Mouse (Mus musculus): ENCODE measurements around the gene Sgsm3.
"Not testable (repeated sequence)": the region's sequence is repeated elsewhere in the genome, so short reads cannot be mapped to it uniquely, and the experiment has no call there.

Gene Sgsm3

GRCm38 (mm10) chr15:80977620-80978334, at the start of gene Sgsm3:
TSS of gene Sgsm3 (plus strand) at chr15:80977765.
- DNase-seq (ENCODE audit: low read depth, low spot score), result peak; percentile 90
- no peaks in the 10 kb centered on the region for H3K27me3 ChIP-seq (ENCODE audit: control insufficient read depth, insufficient read depth, low read length, poor library complexity, severe bottlenecking)
- no peaks in the 10 kb centered on the region for H3K36me3 ChIP-seq (ENCODE audit: control insufficient read depth, insufficient read depth, low read length, poor library complexity, severe bottlenecking)

DNA sequence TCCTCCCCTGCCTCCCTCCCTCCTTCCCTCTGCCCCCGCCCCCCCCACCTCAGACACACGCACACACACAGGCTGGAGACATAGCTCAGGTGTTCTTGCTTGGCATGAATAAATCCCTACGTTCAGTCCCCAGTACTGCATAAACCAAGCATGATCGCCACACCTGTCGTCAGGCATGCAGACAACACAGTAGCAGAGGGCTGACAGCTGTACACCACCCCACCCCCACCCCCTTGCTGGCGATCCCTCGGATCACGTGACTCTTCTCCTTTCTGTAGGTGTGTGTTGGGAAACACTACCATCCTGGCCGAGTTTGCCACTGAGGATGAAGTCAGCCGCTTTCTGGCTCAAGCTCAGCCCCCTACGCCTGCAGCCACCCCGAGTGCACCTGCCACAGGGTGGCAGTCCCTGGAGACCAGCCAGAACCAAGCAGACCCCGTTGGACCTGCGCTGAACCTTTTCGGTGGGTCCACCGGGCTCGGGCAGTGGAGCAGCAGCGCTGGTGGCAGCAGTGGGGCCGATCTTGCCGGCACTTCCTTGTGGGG, 48.7 kb upstream of the Sgsm3 start:
- H3K27me3 ChIP-seq (ENCODE audit: control insufficient read depth, insufficient read depth, low read length, poor library complexity, severe bottlenecking), result no peaks in the 10 kb centered on the region
- DNase-seq (ENCODE audit: low read depth, low spot score), result no peak
- H3K36me3 ChIP-seq (ENCODE audit: control insufficient read depth, insufficient read depth, low read length, poor library complexity, severe bottlenecking), result peaks cover 21% of the 10 kb centered on the region

DNA sequence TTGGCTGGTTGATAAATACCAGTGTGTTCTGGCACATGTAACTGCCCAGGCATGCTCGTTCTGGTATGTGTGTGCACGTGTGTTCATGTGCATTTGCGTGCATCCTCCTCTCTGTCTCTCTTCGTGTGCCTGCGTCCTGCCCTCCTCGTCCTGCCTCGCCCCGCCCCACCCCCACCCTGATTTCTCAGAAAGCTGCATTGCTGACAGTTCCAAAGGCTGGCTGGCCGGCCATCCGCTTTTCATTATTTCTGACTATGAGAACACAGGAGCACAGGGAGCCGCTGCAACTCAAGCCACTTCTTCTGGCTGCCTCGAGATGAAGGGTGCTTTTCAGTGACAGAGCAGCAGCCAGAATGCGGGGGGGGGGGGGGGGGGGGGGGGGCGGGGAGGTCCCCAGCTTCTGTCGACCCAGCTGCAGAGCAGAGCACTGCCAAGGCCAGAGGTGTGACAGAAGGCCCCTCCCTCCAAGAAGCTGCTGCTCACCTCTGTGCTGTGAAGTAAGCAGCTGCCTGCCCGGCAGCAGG, 47.5 kb upstream of the Sgsm3 start:
- no peaks in the 10 kb centered on the region for H3K27me3 ChIP-seq (ENCODE audit: control insufficient read depth, insufficient read depth, low read length, poor library complexity, severe bottlenecking)
- no peak for DNase-seq (ENCODE audit: low read depth, low spot score)
- peaks cover 15% of the 10 kb centered on the region for H3K36me3 ChIP-seq (ENCODE audit: control insufficient read depth, insufficient read depth, low read length, poor library complexity, severe bottlenecking)

- peaks cover 15% of the 10 kb centered on the region for H3K36me3 ChIP-seq (ENCODE audit: control insufficient read depth, insufficient read depth, low read length, poor library complexity, severe bottlenecking)
- H3K27me3 ChIP-seq (ENCODE audit: control insufficient read depth, insufficient read depth, low read length, poor library complexity, severe bottlenecking); DNase-seq (ENCODE audit: low read depth, low spot score): not testable (repeated sequence)
Observed at GRCm38 (mm10) chr15:80930676-80931320, 46.8 kb upstream of the Sgsm3 start.

GRCm38 (mm10) chr15:80931345-80931960, 46.1 kb upstream of the Sgsm3 start:
- Histone ChIP-seq H3K27me3 (ENCODE audit: control insufficient read depth, insufficient read depth, low read length, poor library complexity, severe bottlenecking) (no peaks in the 10 kb centered on the region), H3K36me3 (ENCODE audit: control insufficient read depth, insufficient read depth, low read length, poor library complexity, severe bottlenecking) (peaks cover 15% of the 10 kb centered on the region)
- no peak for DNase-seq (ENCODE audit: low read depth, low spot score)

GRCm38 (mm10) chr15:80934841-80935240, 42.7 kb upstream of the Sgsm3 start:
- Histone ChIP-seq H3K27me3 (ENCODE audit: control insufficient read depth, insufficient read depth, low read length, poor library complexity, severe bottlenecking) (no peaks in the 10 kb centered on the region), H3K36me3 (ENCODE audit: control insufficient read depth, insufficient read depth, low read length, poor library complexity, severe bottlenecking) (peaks cover 2% of the 10 kb centered on the region)
- DNase-seq (ENCODE audit: low read depth, low spot score), result no peak

DNA sequence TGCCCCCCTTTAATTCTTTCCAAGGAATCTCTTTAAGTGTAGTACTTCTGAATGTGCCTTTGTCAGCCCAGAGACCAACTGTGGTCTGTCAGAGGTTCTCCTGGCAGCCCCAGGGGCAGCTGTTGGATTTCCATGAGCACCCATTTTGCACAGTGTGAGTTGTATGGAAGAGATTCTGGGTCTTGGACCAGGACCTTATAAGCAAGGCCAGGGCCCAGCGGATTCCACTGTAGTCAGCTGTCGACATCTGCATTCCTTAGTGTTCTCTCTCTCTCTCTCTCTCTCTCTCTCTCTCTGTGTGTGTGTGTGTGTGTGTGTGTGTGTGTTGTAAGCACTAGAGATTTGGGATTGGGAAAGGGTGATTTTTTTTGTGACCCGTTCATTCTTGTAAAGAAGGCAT, 40.9 kb upstream of the Sgsm3 start:
- Histone ChIP-seq H3K36me3 (ENCODE audit: control insufficient read depth, insufficient read depth, low read length, poor library complexity, severe bottlenecking) (peaks cover 2% of the 10 kb centered on the region), H3K27me3 (ENCODE audit: control insufficient read depth, insufficient read depth, low read length, poor library complexity, severe bottlenecking) (no peaks in the 10 kb centered on the region)
- DNase-seq (ENCODE audit: low read depth, low spot score), result no peak

- no peaks in the 10 kb centered on the region for H3K27me3 ChIP-seq (ENCODE audit: control insufficient read depth, insufficient read depth, low read length, poor library complexity, severe bottlenecking)
- H3K36me3 ChIP-seq (ENCODE audit: control insufficient read depth, insufficient read depth, low read length, poor library complexity, severe bottlenecking), result no peaks in the 10 kb centered on the region; the same call in 1 of the 2 replicates
- DNase-seq (ENCODE audit: low read depth, low spot score), result no peak
Observed at GRCm38 (mm10) chr15:80938615-80939014, 39.0 kb upstream of the Sgsm3 start.

DNA sequence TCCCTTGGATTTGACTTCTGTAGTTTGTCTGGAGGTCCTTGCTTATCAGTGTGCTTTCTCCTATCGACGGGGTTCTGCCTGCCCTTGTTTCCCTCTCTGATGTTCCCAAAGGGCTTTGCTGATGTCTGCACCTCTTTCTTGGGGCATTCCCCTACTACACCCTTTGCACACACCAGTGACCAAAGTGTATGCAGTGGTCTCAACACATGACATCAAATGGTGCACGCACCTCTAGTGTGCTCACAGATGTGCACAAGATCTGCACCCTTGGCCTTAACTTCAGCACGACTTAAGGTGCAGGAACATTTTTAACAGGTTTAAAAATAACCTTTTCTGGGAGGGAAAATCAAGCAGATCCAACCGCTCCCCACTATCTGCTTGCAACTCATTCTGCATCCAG, 38.2 kb upstream of the Sgsm3 start:
- no peaks in the 10 kb centered on the region; the same call in 1 of the 2 replicates for H3K36me3 ChIP-seq (ENCODE audit: control insufficient read depth, insufficient read depth, low read length, poor library complexity, severe bottlenecking)
- DNase-seq (ENCODE audit: low read depth, low spot score), result peak; percentile 12
- no peaks in the 10 kb centered on the region for H3K27me3 ChIP-seq (ENCODE audit: control insufficient read depth, insufficient read depth, low read length, poor library complexity, severe bottlenecking)

DNA sequence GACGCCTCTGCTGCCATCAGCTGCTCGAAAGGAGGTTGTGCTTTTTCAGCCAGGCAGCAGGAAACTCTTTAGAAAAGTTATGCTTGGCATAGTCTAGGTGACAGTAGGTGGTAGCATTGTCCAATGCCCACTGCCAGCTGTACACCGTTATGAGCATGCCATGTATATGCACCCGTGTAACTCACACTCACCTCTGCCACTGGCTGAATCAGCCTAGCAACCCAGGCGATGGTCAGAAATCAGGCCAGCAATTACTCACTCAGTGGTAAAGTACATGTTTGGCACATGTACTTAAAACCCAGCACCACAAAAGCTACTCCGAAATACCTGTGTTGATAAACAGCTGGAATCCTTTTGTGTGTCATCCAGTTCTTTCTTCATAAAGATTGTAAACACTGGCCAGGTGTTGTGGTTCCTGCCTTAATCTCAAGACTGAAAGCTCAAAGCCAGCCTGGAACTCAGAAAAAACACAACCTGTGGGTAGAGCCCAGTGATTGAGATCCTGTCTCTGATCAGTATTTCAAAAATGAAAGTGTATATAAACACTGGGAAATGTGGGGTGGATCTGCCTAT, 36.0 kb upstream of the Sgsm3 start:
- Histone ChIP-seq H3K36me3 (ENCODE audit: control insufficient read depth, insufficient read depth, low read length, poor library complexity, severe bottlenecking) (no peaks in the 10 kb centered on the region; the same call in 1 of the 2 replicates), H3K27me3 (ENCODE audit: control insufficient read depth, insufficient read depth, low read length, poor library complexity, severe bottlenecking) (no peaks in the 10 kb centered on the region)
- DNase-seq (ENCODE audit: low read depth, low spot score), result no peak

DNA sequence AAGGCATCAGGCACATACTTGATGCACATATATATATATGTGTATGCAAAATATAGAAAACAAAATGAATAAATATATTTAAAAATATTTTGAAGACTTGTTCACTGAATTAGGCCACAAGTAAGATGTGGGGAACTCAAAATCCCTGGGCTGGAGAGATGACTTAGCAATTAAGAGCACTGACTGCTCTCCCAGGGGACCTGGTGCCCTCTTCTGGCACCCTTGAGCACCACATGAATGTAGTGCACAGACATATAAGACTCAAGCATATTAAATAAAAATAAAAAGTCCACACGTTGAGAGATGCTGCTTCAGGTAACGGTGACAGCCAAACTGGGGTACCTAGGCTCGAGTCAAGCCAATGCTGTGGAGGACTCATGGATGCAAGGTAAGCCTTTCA, 31.7 kb upstream of the Sgsm3 start:
- peak; percentile 73 for DNase-seq (ENCODE audit: low read depth, low spot score)
- H3K27me3 ChIP-seq (ENCODE audit: control insufficient read depth, insufficient read depth, low read length, poor library complexity, severe bottlenecking), result no peaks in the 10 kb centered on the region

DNA sequence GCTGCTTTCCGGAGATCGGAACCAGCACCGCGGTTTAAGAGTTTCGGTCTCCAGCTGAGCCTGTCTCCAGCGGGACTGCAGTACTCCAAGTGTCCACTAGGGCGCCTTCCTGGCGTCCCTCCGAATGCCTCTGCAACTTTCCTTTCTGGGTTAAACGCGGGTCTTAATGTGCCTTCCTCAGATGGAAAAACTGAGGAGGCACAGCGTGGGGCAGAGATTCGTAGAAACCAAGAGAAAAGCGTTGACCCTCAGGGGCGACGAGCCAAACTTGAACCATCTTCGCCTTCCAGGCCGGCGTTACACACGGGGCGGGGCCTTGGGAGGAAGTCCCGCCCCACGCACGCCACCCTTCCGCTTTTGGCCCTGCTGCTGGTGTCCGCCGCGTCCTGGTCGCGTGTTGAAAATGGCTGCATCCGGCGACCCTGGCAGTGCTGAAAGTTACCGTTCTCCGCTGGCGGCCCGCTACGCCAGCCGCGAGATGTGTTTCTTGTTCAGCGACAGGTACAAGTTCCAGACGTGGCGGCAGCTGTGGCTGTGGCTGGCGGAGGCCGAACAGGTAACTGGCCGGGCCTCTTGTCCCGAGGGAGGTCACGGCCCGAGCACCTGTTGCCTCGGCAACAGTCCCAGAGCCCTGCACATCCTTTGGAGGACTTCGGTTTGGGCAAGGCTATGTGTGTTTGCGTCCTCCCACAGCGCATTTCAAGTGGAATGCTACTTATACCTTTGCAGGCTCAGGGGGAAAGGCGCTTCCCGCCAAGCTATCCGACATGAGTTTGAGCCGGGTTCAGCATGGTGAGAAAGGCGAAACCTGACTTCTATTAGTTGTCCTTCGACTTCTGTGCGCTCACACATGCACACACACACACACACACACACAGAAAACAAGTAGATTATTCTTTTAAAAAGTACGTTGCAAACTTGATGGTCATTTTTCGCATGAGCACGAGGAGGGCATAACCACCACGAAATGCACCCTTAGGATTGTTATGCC, 29.1 kb upstream of the Sgsm3 start, which contains the start of gene Adsl:
Gene Adsl (plus strand): TSS at position 346 of the 991 bp plus-strand sequence.
- Histone ChIP-seq H3K27me3 (ENCODE audit: control insufficient read depth, insufficient read depth, low read length, poor library complexity, severe bottlenecking) (no peaks in the 10 kb centered on the region), H3K36me3 (ENCODE audit: control insufficient read depth, insufficient read depth, low read length, poor library complexity, severe bottlenecking) (peaks cover 1% of the 10 kb centered on the region)
- DNase-seq (ENCODE audit: low read depth, low spot score), result peak; percentile 93

More for the DNA sequence above, 31.7 kb upstream of the Sgsm3 start:
- no peaks in the 10 kb centered on the region; the same call in 1 of the 2 replicates for H3K36me3 ChIP-seq (ENCODE audit: control insufficient read depth, insufficient read depth, low read length, poor library complexity, severe bottlenecking)

DNA sequence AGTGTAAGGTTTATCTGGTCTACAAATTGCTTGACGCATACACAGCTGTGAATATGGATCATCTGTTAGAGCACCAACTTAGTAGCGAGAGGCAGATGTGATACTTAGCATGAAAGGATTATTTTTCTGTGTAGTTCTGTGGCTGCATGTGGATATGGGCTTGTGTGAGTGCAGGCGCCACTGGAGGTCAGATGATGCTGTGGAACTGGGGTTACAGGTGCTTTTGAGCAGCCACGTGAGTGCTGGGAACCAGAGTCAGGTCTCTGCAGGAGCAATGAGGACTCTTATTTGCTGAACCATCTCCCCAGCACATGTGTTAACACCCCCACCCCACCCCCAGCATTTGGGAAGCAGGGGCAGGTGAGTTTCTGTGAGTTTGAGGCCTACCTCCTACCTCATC, 28.1 kb upstream of the Sgsm3 start:
- peak; percentile 31 for DNase-seq (ENCODE audit: low read depth, low spot score)
- H3K36me3 ChIP-seq (ENCODE audit: control insufficient read depth, insufficient read depth, low read length, poor library complexity, severe bottlenecking), result peaks cover 3% of the 10 kb centered on the region; the same call in 1 of the 2 replicates
- no peaks in the 10 kb centered on the region for H3K27me3 ChIP-seq (ENCODE audit: control insufficient read depth, insufficient read depth, low read length, poor library complexity, severe bottlenecking)
